ENCODE assay signal across 23 mouse cellular contexts in genomic region chr12:6024111-6024510, GRCm38 (mm10).
A peak's percentile ranks its signal among the peaks of the same experiment; 100 is the strongest.
DNase-seq lines count a peak whose midpoint lies in the region; ATAC-seq and TF ChIP-seq lines count a peak whose summit lies in the region.
"Had no signal": no experiment of that assay in that cellular context is flagged by ENCODE, and none has a peak within 500 bp of the region (broad histone marks: within the 10 kb centered on the region; RNA-seq: fewer than 3 reads in every experiment).

No protein-coding gene starts in this region.

- no peak for DNase-seq in CH12.LX (ENCODE audit: extremely low read depth)
- no peak for DNase-seq in ES-E14 (ENCODE audit: low read depth, low spot score)
- DNase-seq in MEL (ENCODE audit: low read depth, low spot score) = no peak
- no peak for DNase-seq in layer of hippocampus, adult 9-10 months (ENCODE audit: low spot score)
- DNase-seq in cerebellum, postnatal 36 days = no peak
- DNase-seq: adrenal gland, adult 2 months; adrenal gland, adult 8-10 months; adrenal gland, postnatal 10 days; adrenal gland, postnatal 14 days; adrenal gland, postnatal 25 days; adrenal gland, postnatal 36 days; B cell, adult 2 months; cerebellum, adult 11 months; cerebellum, adult 11-12 months; cerebellum, adult 18-20 months; cerebellum, adult 2 months; cerebellum, adult 8-10 months; cerebellum, adult 9-10 months had no signal

- TF ChIP-seq EP300 in CH12.LX (IDR thresholded peaks at IDR 0.05; ENCODE audit: low read length) (no peak), MEL (IDR thresholded peaks at IDR 0.05; ENCODE audit: low read depth in 1 of 2, low read length in 2 of 2) (no peak)

- H3K36me3 ChIP-seq in CH12.LX (replicated peaks in 1 of 2; ENCODE audit: control insufficient read depth in 1 of 2, insufficient read depth in 1 of 2, low read length in 1 of 2) (no peaks in the 10 kb centered on the region), ES-E14 (ENCODE audit: control insufficient read depth, insufficient read depth, low read length, poor library complexity, severe bottlenecking) (no peaks in the 10 kb centered on the region), MEL (ENCODE audit: control insufficient read depth in 1 of 2, insufficient read depth in 2 of 2, low read length in 2 of 2) (no peaks in the 10 kb centered on the region)
- H3K36me3 ChIP-seq in midbrain, embryonic 15.5 days (replicated peaks) = no peaks in the 10 kb centered on the region
- H3K36me3 ChIP-seq: G1E had no signal

- H3K4me3 ChIP-seq in CH12.LX (replicated peaks in 1 of 3; ENCODE audit: low read depth in 2 of 3, low read length in 2 of 3, poor library complexity in 1 of 3) = no peak overlapping the region
- H3K4me3 ChIP-seq in ES-E14 (ENCODE audit: insufficient read depth in 1 of 2, low read depth in 1 of 2, low read length in 2 of 2, poor library complexity in 1 of 2, severe bottlenecking in 1 of 2) = no peak overlapping the region
- no peak overlapping the region for H3K4me3 ChIP-seq in MEL (ENCODE audit: control insufficient read depth in 1 of 2, insufficient read depth in 1 of 2, low read depth in 2 of 2, low read length in 2 of 2)
- H3K4me3 ChIP-seq in midbrain, embryonic 15.5 days = no peak overlapping the region

- TF ChIP-seq RAD21 in CH12.LX (IDR thresholded peaks at IDR 0.05; ENCODE audit: low read depth, low read length) = no peak
- TF ChIP-seq RAD21 in MEL (IDR thresholded peaks at IDR 0.05; ENCODE audit: low read depth, low read length) = no peak

- ATAC-seq in midbrain, embryonic 15.5 days (replicated peaks) = no peak
- ATAC-seq: activated CD4-positive, CD25-positive, alpha-beta regulatory T cell, adult 4 months; CD4-positive, CD25-positive, alpha-beta regulatory T cell, adult 4 months; Patski had no signal

- H3K79me2 ChIP-seq in CH12.LX (replicated peaks; ENCODE audit: control insufficient read depth, extremely low read depth, insufficient read depth, poor library complexity, severe bottlenecking) = no peaks in the 10 kb centered on the region
- no peaks in the 10 kb centered on the region for H3K79me2 ChIP-seq in MEL (ENCODE audit: control insufficient read depth, insufficient read depth, low read length, poor library complexity)

- H3K9me3 ChIP-seq in CH12.LX (replicated peaks; ENCODE audit: low read length) = peaks cover 36% of the 10 kb centered on the region
- no peaks in the 10 kb centered on the region for H3K9me3 ChIP-seq in ES-E14 (ENCODE audit: control insufficient read depth, insufficient read depth, low read depth, low read length)
- H3K9me3 ChIP-seq in MEL (replicated peaks; ENCODE audit: insufficient read depth, low read length) = no peaks in the 10 kb centered on the region
- H3K9me3 ChIP-seq in midbrain, embryonic 15.5 days = no peaks in the 10 kb centered on the region

- TF ChIP-seq CTCF in CH12.LX (conservative IDR thresholded peaks at IDR 0.05 in 1 of 2, IDR thresholded peaks at IDR 0.05 in 1 of 2; ENCODE audit: low read depth in 2 of 2, low read length in 2 of 2) (no peak), MEL (IDR thresholded peaks at IDR 0.05 in 2 of 3, conservative IDR thresholded peaks at IDR 0.05 in 1 of 3; ENCODE audit: control insufficient read depth in 1 of 3, insufficient read depth in 1 of 3, low read depth in 2 of 3, low read length in 3 of 3, poor library complexity in 1 of 3, severe bottlenecking in 1 of 3) (no peak)

- H3K27ac ChIP-seq in CH12.LX (ENCODE audit: insufficient read depth, low read depth) = no peak overlapping the region
- no peak overlapping the region for H3K27ac ChIP-seq in ES-E14 (ENCODE audit: insufficient read depth, low read depth, low read length, poor library complexity, severe bottlenecking)
- H3K27ac ChIP-seq in MEL (ENCODE audit: control insufficient read depth, low read depth, low read length) = no peak overlapping the region
- no peak overlapping the region for H3K27ac ChIP-seq in midbrain, embryonic 15.5 days

- no peaks in the 10 kb centered on the region for H3K4me1 ChIP-seq in CH12.LX (ENCODE audit: control insufficient read depth in 1 of 2, insufficient read depth in 2 of 2)
- no peaks in the 10 kb centered on the region for H3K4me1 ChIP-seq in ES-E14 (ENCODE audit: control insufficient read depth in 2 of 2, insufficient read depth in 2 of 2, low read length in 2 of 2, poor library complexity in 1 of 2)
- no peaks in the 10 kb centered on the region for H3K4me1 ChIP-seq in MEL (ENCODE audit: control insufficient read depth in 1 of 2, insufficient read depth in 2 of 2, low read length in 2 of 2)
- no peaks in the 10 kb centered on the region for H3K4me1 ChIP-seq in midbrain, embryonic 15.5 days

- TF ChIP-seq POLR2A in CH12.LX (IDR thresholded peaks at IDR 0.05; ENCODE audit: low read depth, low read length) (no peak), MEL (IDR thresholded peaks at IDR 0.05; ENCODE audit: control insufficient read depth in 1 of 2, insufficient read depth in 1 of 2, low read depth in 1 of 2, low read length in 2 of 2, poor library complexity in 1 of 2) (no peak)

- in situ Hi-C loops in CH12.LX (cut with MboI; ENCODE audit: low pct_ligation_motif_present, low pct_unique_long_range_greater_than_20kb, low sequenced_read_pairs) = no loop called here
- in situ Hi-C loops in ES-E14 (cut with MboI; ENCODE audit: low sequenced_read_pairs in 2 of 2, unreplicated experiment in 2 of 2) = no loop called here

- dilution Hi-C loops in CH12.LX (cut with MboI; ENCODE audit: extremely low pct_ligation_motif_present, extremely low pct_unique_long_range_greater_than_20kb, low sequenced_read_pairs) = no loop called here

- 87% methylated on average over 3 of the region's 3 CpGs for WGBS in midbrain, embryonic 15.5 days

- H3K4me2 ChIP-seq in CH12.LX (ENCODE audit: insufficient read depth, low read depth, poor library complexity, severe bottlenecking) = no peak overlapping the region
- H3K4me2 ChIP-seq in midbrain, embryonic 15.5 days = no peak overlapping the region

- H3K9ac ChIP-seq in CH12.LX (ENCODE audit: insufficient read depth, low read depth) (no peak overlapping the region), ES-E14 (ENCODE audit: insufficient read depth, low read depth, low read length, poor library complexity, severe bottlenecking) (no peak overlapping the region), MEL (ENCODE audit: control insufficient read depth, low read depth, low read length, poor library complexity, severe bottlenecking) (no peak overlapping the region)
- no peak overlapping the region for H3K9ac ChIP-seq in midbrain, embryonic 15.5 days

- H3K27me3 ChIP-seq in CH12.LX (replicated peaks) (no peaks in the 10 kb centered on the region), MEL (ENCODE audit: control insufficient read depth in 1 of 2, insufficient read depth in 2 of 2, low read length in 2 of 2) (no peaks in the 10 kb centered on the region)
- no peaks in the 10 kb centered on the region for H3K27me3 ChIP-seq in midbrain, embryonic 15.5 days (replicated peaks)
- H3K27me3 ChIP-seq: Patski had no signal

TF ChIP-seq in CH12.LX, 34 proteins besides CTCF, POLR2A, EP300 and RAD21:
- TF ChIP-seq TBP (conservative IDR thresholded peaks at IDR 0.05; ENCODE audit: low read depth, low read length) (no peak), MAFK (IDR thresholded peaks at IDR 0.05; ENCODE audit: insufficient replicate concordance, low read length) (peak; percentile 97), MAX (IDR thresholded peaks at IDR 0.05; ENCODE audit: low read length) (no peak), GABPA (IDR thresholded peaks at IDR 0.05; ENCODE audit: insufficient replicate concordance, low read depth, low read length) (no peak), CHD1 (IDR thresholded peaks at IDR 0.05; ENCODE audit: low read depth, low read length) (no peak), NELFE (IDR thresholded peaks at IDR 0.05; ENCODE audit: low read depth, low read length) (no peak), TCF12 (IDR thresholded peaks at IDR 0.05; ENCODE audit: low read depth, low read length) (no peak)

TF ChIP-seq in ES-E14, 5 proteins besides CTCF, POLR2A, EP300 and RAD21:
- TF ChIP-seq HCFC1 (IDR thresholded peaks at IDR 0.05; ENCODE audit: borderline replicate concordance, insufficient read depth, low read length) (no peak), MAFK (IDR thresholded peaks at IDR 0.05; ENCODE audit: insufficient read depth, low read depth, low read length) (peak; percentile 99)

TF ChIP-seq in MEL, 35 proteins besides CTCF, POLR2A, EP300 and RAD21:
- TF ChIP-seq BHLHE40 (IDR thresholded peaks at IDR 0.05; ENCODE audit: borderline replicate concordance, low read depth, low read length) (no peak), HCFC1 (IDR thresholded peaks at IDR 0.05; ENCODE audit: low read depth, low read length) (no peak), ZMIZ1 (IDR thresholded peaks at IDR 0.05; ENCODE audit: low read depth, low read length) (no peak), USF1 (IDR thresholded peaks at IDR 0.05; ENCODE audit: low read depth, low read length) (no peak), MAZ (IDR thresholded peaks at IDR 0.05; ENCODE audit: low read depth, low read length) (no peak), MYB (IDR thresholded peaks at IDR 0.05; ENCODE audit: low read depth, low read length) (no peak), USF2 (IDR thresholded peaks at IDR 0.05; ENCODE audit: borderline replicate concordance in 1 of 2, insufficient read depth in 1 of 2, low read depth in 1 of 2, low read length in 2 of 2) (no peak), MAFK (IDR thresholded peaks at IDR 0.05; ENCODE audit: borderline replicate concordance, low read depth, low read length) (peak; percentile 92)

Comparison
In these comparisons a context has a peak if more than half of its experiments do, and no peak if none do; other contexts are left out.
1. Of the 35 proteins assayed by ChIP-seq in both MEL and CH12.LX: peak only in MEL: none; only in CH12.LX: none; in both: MAFK; in neither: 34.